Mouse (Mus musculus) liver, embryonic 14.5 days (tissue): ENCODE measurements around the gene Mark4. TPM values are rescaled to one million over a fixed set of nuclear protein-coding genes. Genes with fewer than 3 reads are reported as not detected.

Experiments
- ATAC-seq: fragments of 200-750 bp; cut with Nextera tagmentation; 2 replicates; pipeline ENCODE4 v1.8.0; 2017; ENCODE audit warnings: moderate number of reproducible peaks, mild to moderate bottlenecking, moderate library complexity; ENCODE audit not compliant: insufficient read depth
- DNase-seq, 3 experiments: peaks; one replicate each; pipeline ENCODE4 v3.0.0-alpha.2; 2012 to 2013; ENCODE audit warnings: low read depth in 3 of 3, low spot score in 3 of 3
- H3K27ac ChIP-seq: fragments of 300-500 bp; sonication (generic); 2 replicates; pipeline ENCODE4 v1.5.1; 2014; ENCODE audit warnings: moderate library complexity, mild to moderate bottlenecking, control low read depth, inconsistent platforms
- H3K27me3 ChIP-seq: fragments of 300-500 bp; sonication (generic); 2 replicates; pipeline ENCODE4 v1.6.1; 2014; ENCODE audit warnings: mild to moderate bottlenecking, low read length, moderate library complexity; ENCODE audit not compliant: control insufficient read depth, insufficient read depth
- H3K36me3 ChIP-seq: fragments of 300-500 bp; sonication (generic); replicated peaks from 2 replicates; pipeline ENCODE4 v1.6.1; 2014; ENCODE audit warnings: low read depth; ENCODE audit not compliant: control insufficient read depth, insufficient read depth
- H3K4me1 ChIP-seq, 2 experiments: fragments of 200-500 bp in 1 of 2; fragments of 300-500 bp in 1 of 2; sonication (generic) in 1 of 2; replicated peaks; 2 replicates each; pipeline ENCODE4 v1.6.1; 2012 to 2014; ENCODE audit warnings: antibody characterized with exemption in 1 of 2, inconsistent platforms in 1 of 2, low read length in 1 of 2; ENCODE audit not compliant: control insufficient read depth in 2 of 2, insufficient read depth in 2 of 2
- H3K4me2 ChIP-seq: fragments of 300-500 bp; sonication (generic); 2 replicates; pipeline ENCODE4 v1.6.1; 2014; ENCODE audit warnings: low read depth, mild to moderate bottlenecking, control low read depth, moderate library complexity
- H3K4me3 ChIP-seq, 2 experiments: fragments of 200-500 bp in 1 of 2; fragments of 300-500 bp in 1 of 2; sonication (generic) in 1 of 2; 2 replicates each; pipeline ENCODE4 v1.5.1; 2012 to 2014; ENCODE audit warnings: low read depth in 2 of 2, low read length in 2 of 2, mild to moderate bottlenecking in 2 of 2, control low read depth in 1 of 2, inconsistent platforms in 1 of 2, moderate library complexity in 1 of 2; ENCODE audit not compliant: insufficient read depth in 1 of 2
- H3K9ac ChIP-seq: fragments of 300-500 bp; sonication (generic); replicated peaks from 2 replicates; pipeline ENCODE4 v1.6.1; 2014; ENCODE audit warnings: mild to moderate bottlenecking, control low read depth, moderate library complexity
- H3K9me3 ChIP-seq: fragments of 300-500 bp; sonication (generic); 2 replicates; pipeline ENCODE4 v1.6.1; 2016; ENCODE audit warnings: low read length, mixed read lengths; ENCODE audit not compliant: control insufficient read depth
- CTCF ChIP-seq: IDR thresholded peaks from 2 replicates; pipeline ENCODE4 v1.5.1; 2016; ENCODE audit warnings: antibody characterized with exemption, low read depth, control low read depth
- EP300 ChIP-seq: IDR thresholded peaks from 2 replicates; pipeline ENCODE4 v1.6.1; 2016; ENCODE audit warnings: antibody characterized with exemption, low read depth
- WGBS: fragments of 180-500 bp; shearing (Covaris S2); extraction: QIAGEN DNeasy Blood & Tissue Kit; methylation state at CpG from one replicate; pipeline ENCODE4 v1.1.7; 2014; ENCODE audit not compliant: insufficient replicate concordance; 5-methylcytosine and 5-hydroxymethylcytosine counted together
- polyA plus RNA-seq, 2 experiments: library from polyadenylated mRNA; depleted of rRNA in 1 of 2; stranded (reverse) in 1 of 2; unstranded in 1 of 2; fragments of >200 nt; fragmentation: Nextera tagmentation in 1 of 2; extraction: Ambion mirVana in 1 of 2; gene quantifications; 2 replicates each; pipeline versions ENCODE4 v1.2.1 to v1.2.3; 2012 to 2014

Gene Mark4
- polyA plus RNA-seq (2012; rRNA removed): 2.4 and 2.5 TPM in 2 replicates
- polyA plus RNA-seq (2014; fragmentation: Nextera tagmentation; extraction: Ambion mirVana): 0.80 and 2.5 TPM in 2 replicates

DNA sequence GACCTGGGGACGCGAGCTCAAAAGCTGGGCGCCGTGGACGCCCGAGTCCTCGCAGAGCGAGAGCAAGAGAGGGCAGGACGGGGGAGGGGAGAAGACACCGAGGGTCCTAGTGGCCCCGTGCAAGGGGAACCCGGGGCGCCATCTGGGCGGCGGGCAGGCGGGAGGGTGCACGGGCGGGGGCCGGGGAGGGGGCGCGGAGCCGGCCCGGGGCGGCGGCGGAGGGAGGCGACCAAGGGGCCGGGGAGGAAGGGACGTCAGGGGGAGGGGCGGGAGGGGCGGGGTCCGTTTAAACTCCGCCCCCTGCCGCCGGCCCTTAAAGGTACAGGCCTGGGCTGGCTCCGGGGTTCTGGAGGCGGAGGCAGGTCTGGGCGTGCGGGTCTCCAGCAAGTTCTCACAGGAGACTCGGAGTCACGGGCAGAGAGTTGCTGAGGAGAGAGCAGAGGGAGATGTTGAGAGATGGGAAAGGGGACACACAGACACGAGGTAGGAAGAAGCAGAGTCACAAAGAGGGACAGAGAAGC is at the start of gene Mark4:
TSS of gene Mark4 (minus strand) at position 231 of the 521 bp plus-strand sequence.
- Histone ChIP-seq H3K9ac (peak within 1 kb of the TSS; percentile 73), H3K27me3 (no peaks in the 10 kb centered on the region), H3K27ac (no peak within 1 kb of the TSS), H3K4me3 (peak within 1 kb of the TSS; percentile 73 to 78), H3K36me3 (no peaks in the 10 kb centered on the region), H3K4me1 (0 out of 4 replicates have a peak, but pooled peaks cover 0 to 2% of the 10 kb centered on the region in 2 experiments), H3K9me3 (no peaks in the 10 kb centered on the region), H3K4me2 (peak within 1 kb of the TSS; percentile 85)
- DNase-seq: peak; percentile 49 to 63 (median 54)
- no peak for TF ChIP-seq CTCF
- TF ChIP-seq EP300: no peak
- ATAC-seq: peak; percentile 81
- WGBS: 1% methylated on average over 36 of the region's 42 CpGs

DNA sequence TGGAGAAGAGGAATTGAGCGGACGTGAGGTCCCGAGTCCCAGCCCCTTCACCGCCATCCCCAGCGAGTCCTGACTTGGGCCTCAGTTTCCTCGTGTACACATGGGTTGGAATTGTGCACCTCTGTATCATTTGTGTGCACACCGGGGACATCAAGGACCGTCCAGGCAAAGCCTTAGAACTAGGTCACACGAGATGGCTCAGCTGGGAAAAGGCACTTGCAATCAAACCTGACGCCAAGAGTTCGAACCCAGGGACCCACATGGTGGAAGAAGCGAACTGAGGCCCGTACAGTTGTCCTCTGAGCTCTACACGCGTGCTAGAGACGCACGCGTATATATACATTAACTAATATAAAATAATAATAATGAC is 49.0 kb upstream of the Mark4 start:
- peak overlapping the region; percentile 46 for H3K27ac ChIP-seq
- no peaks in the 10 kb centered on the region for H3K27me3 ChIP-seq
- DNase-seq (no peak), ATAC-seq (no peak)
- peak overlapping the region; percentile 76 to 98 for H3K4me3 ChIP-seq
- no peaks in the 10 kb centered on the region for H3K9me3 ChIP-seq
- peak overlapping the region; percentile 78 for H3K4me2 ChIP-seq
- 3% methylated on average over 18 of the region's 18 CpGs for WGBS
- H3K4me1 ChIP-seq: peaks cover 7 to 13% of the 10 kb centered on the region in 2 experiments
- TF ChIP-seq EP300: no peak
- H3K9ac ChIP-seq: peak overlapping the region; percentile 71
- no peaks in the 10 kb centered on the region for H3K36me3 ChIP-seq

DNA sequence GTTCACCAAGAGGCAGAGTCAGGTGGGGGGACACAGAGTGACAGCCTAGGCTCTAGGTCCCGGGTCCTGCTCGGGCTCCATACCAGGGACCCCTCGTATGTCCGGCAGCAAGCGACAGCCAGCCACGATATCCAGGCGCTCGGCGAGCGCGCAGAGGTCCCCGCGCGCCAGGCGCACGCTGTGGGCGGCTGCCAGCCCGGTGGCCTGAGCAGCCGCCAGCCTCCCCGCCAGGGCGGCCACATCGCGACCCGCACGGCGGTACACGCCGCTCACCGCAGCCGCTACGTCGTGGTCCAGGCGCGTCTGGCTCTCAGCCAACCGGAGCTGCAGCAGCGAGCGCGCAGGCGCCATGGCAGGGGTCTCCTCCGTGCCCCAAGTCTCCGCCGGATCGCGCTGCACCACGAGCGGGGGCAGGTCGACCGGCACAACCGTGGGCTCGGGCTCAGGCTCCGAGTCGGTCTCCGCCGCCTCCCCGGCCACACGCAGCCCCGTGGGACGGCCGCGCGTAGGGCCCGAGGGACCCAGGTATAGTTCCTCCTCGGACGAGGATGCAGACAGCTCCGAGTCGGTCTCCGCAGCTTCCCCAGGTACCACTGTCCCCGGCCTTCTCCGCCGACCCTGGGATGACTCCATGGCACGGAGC is 48.5 kb upstream of the Mark4 start:
- H3K4me1 ChIP-seq: peaks cover 7 to 13% of the 10 kb centered on the region in 2 experiments
- ATAC-seq: no peak
- no peak for DNase-seq
- no peaks in the 10 kb centered on the region for H3K27me3 ChIP-seq
- peak overlapping the region; percentile 78 for H3K4me2 ChIP-seq
- H3K9ac ChIP-seq: peak overlapping the region; percentile 71
- WGBS: 1% methylated on average over 67 of the region's 71 CpGs
- H3K36me3 ChIP-seq: no peaks in the 10 kb centered on the region
- H3K27ac ChIP-seq: no peak overlapping the region
- peak overlapping the region; percentile 76 to 98 for H3K4me3 ChIP-seq
- no peaks in the 10 kb centered on the region for H3K9me3 ChIP-seq
- no peak for TF ChIP-seq CTCF
- TF ChIP-seq EP300: no peak

- no peak overlapping the region for H3K27ac ChIP-seq
- DNase-seq: peak in 2 of 3 experiments; percentile 37 to 41
- no peak overlapping the region for H3K9ac ChIP-seq
- H3K4me2 ChIP-seq: peak overlapping the region; percentile 78
- no peaks in the 10 kb centered on the region for H3K36me3 ChIP-seq
- TF ChIP-seq CTCF: peak; percentile 57
- no peak for TF ChIP-seq EP300
- no peaks in the 10 kb centered on the region for H3K9me3 ChIP-seq
- H3K27me3 ChIP-seq: no peaks in the 10 kb centered on the region
- peaks cover 7 to 13% of the 10 kb centered on the region in 2 experiments for H3K4me1 ChIP-seq
- ATAC-seq: no peak
- WGBS: 19% methylated on average over 6 of the region's 6 CpGs
- H3K4me3 ChIP-seq: no peak overlapping the region
Observed at GRCm38 (mm10) chr7:19506326-19506725, 47.7 kb upstream of the Mark4 start.

GRCm38 (mm10) chr7:19503481-19504068 is 45.0 kb upstream of the Mark4 start:
- Histone ChIP-seq H3K4me3 (no peak overlapping the region), H3K9ac (no peak overlapping the region), H3K27me3 (no peaks in the 10 kb centered on the region), H3K4me1 (peaks cover 4 to 8% of the 10 kb centered on the region in 2 experiments; a peak in 3 of 4 replicates), H3K4me2 (no peak overlapping the region), H3K36me3 (no peaks in the 10 kb centered on the region), H3K27ac (no peak overlapping the region), H3K9me3 (no peaks in the 10 kb centered on the region)
- 26% methylated on average over 5 of the region's 5 CpGs for WGBS
- ATAC-seq: no peak
- DNase-seq: peak in 2 of 3 experiments; percentile 42 to 47
- TF ChIP-seq CTCF (peak; percentile 95), EP300 (no peak)
